Mouse (Mus musculus) hindbrain, postnatal 0 days (tissue): Measurements from ENCODE around the gene Pgrmc1. TPM values are rescaled to one million over a fixed set of nuclear protein-coding genes. Genes with fewer than 3 reads are reported as not detected.

Source experiments
- ATAC-seq: fragments of 200-750 bp; cut with Nextera tagmentation; 2 replicates; pipeline ENCODE4 v1.8.0; 2017; ENCODE audit warnings: mild to moderate bottlenecking, moderate TSS enrichment, moderate library complexity
- DNase-seq: peaks from one replicate; pipeline ENCODE4 v3.0.0-alpha.2; 2015; ENCODE audit warnings: low spot score
- H3K27ac ChIP-seq: fragments of 300-500 bp; sonication (generic); 2 replicates; pipeline ENCODE4 v1.5.1; 2014; ENCODE audit warnings: mild to moderate bottlenecking
- H3K27me3 ChIP-seq: fragments of 300-500 bp; sonication (generic); 2 replicates; pipeline ENCODE4 v1.6.1; 2014; ENCODE audit warnings: low read length, mixed read lengths; ENCODE audit not compliant: insufficient read depth
- H3K36me3 ChIP-seq: fragments of 300-500 bp; sonication (generic); 2 replicates; pipeline ENCODE4 v1.6.1; 2014; ENCODE audit warnings: low read length, mixed read lengths; ENCODE audit not compliant: insufficient read depth
- H3K4me1 ChIP-seq: fragments of 300-500 bp; sonication (generic); 2 replicates; pipeline ENCODE4 v1.6.1; 2014; ENCODE audit warnings: antibody characterized with exemption, low read length, mixed read lengths; ENCODE audit not compliant: insufficient read depth
- H3K4me2 ChIP-seq: fragments of 300-500 bp; sonication (generic); 2 replicates; pipeline ENCODE4 v1.6.1; 2014; ENCODE audit warnings: low read depth, mild to moderate bottlenecking, low read length, moderate library complexity, mixed read lengths
- H3K4me3 ChIP-seq: fragments of 300-500 bp; sonication (generic); 2 replicates; pipeline ENCODE4 v1.5.1; 2014; ENCODE audit warnings: low read length
- H3K9ac ChIP-seq: fragments of 300-500 bp; sonication (generic); replicated peaks from 2 replicates; pipeline ENCODE4 v1.6.1; 2014; ENCODE audit warnings: mild to moderate bottlenecking, low read length, moderate library complexity, mixed read lengths
- H3K9me3 ChIP-seq: fragments of 300-500 bp; sonication (generic); 2 replicates; pipeline ENCODE4 v1.6.1; 2016; ENCODE audit warnings: low read length, mixed read lengths
- CTCF ChIP-seq: IDR thresholded peaks from 2 replicates; pipeline ENCODE4 v1.5.1; 2016; ENCODE audit warnings: antibody characterized with exemption, control low read depth, low read depth
- WGBS: fragments of 180-500 bp; shearing (Covaris S2); extraction: QIAGEN DNeasy Blood & Tissue Kit; methylation state at CpG from one replicate; pipeline ENCODE4 v1.1.7; 2014; 5-methylcytosine and 5-hydroxymethylcytosine counted together
- polyA plus RNA-seq: library from polyadenylated mRNA; unstranded; fragments of >200 nt; fragmentation: Nextera tagmentation; extraction: Ambion mirVana; gene quantifications from 2 replicates; pipeline ENCODE4 v1.2.1, GENCODE M21; 2015
- total RNA-seq: library from RNA; depleted of rRNA; stranded (reverse); fragments of >200 nt; gene quantifications from 2 replicates; pipeline ENCODE4 v1.2.3, GENCODE M21; 2014; rRNA removed

Gene Pgrmc1
- total and polyA plus RNA-seq, 2 experiments from 2014 or later = 360 to 625 TPM

DNA sequence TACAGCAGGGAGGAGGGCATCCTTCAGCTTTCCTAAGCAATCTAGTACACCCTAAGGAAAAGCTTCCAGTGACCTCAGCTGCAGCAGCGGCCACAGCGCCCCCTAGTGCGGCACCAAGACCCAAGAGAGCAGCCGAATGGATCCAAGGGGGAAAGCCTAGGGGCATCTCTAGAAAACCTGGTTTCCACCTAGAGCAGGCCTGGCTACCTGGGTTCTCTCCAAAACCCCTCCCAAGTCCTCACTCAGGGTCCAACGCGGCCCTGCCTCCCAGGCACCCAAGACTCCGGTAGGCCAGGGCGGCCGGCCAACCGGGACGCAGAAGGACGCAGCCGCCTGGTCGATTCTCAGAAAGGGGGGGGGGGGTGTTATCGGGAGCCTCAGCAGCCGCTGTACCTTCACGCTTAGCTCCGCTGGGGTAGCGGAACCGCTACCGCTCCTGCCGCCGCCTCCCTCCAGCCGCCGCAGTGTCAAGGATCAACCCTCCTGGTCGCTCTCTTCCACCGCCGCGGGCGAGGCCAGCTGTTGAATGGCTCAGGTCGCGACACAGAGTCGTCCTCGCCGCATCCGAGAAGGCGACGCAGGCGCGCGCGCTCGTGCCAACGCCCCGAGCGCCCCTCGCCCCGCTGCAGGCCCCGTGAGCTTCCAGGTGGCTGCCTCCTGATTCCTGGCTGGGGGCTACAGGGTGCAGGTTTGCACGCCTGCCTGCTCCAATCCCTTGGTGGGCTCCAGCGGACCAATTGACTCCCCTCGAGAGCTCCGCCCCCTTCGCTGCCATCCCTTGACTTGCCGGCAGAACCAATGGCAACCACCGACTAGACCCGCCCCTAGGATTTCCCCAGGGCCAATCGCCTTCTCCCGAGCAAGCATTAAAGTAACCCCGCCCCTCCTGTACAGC, 46.9 kb downstream of the Pgrmc1 start, which contains the start of gene Akap17b:
TSS of gene Akap17b (minus strand) at position 739 of the 895 bp plus-strand sequence.
- H3K4me2 ChIP-seq = peak within 1 kb of the TSS; percentile 53
- peak; percentile 92 for DNase-seq
- no peaks in the 10 kb centered on the region for H3K4me1 ChIP-seq
- no peaks in the 10 kb centered on the region for H3K9me3 ChIP-seq
- peak within 1 kb of the TSS; percentile 71 for H3K9ac ChIP-seq
- peak; percentile 73 for TF ChIP-seq CTCF
- 29% methylated on average over 55 of the region's 60 CpGs for WGBS
- peak within 1 kb of the TSS; percentile 81 for H3K27ac ChIP-seq
- H3K27me3 ChIP-seq = no peaks in the 10 kb centered on the region
- no peaks in the 10 kb centered on the region for H3K36me3 ChIP-seq
- peak; percentile 95 for ATAC-seq
- H3K4me3 ChIP-seq = peak within 1 kb of the TSS; percentile 56

Other genes with a start within 250 kb of the Pgrmc1 start
- not detected in 2 replicates for gene Gm6268, start 196.9 kb upstream of the Pgrmc1 start, total RNA-seq
- not detected in 2 replicates for gene Gm6268, start 196.9 kb upstream of the Pgrmc1 start, polyA plus RNA-seq
- 1.9 TPM in 1 of 2 replicates, not detected in the other for gene Gm14569, start 106.4 kb upstream of the Pgrmc1 start, total RNA-seq
- not detected in 2 replicates for gene Gm14569, start 106.4 kb upstream of the Pgrmc1 start, polyA plus RNA-seq
- gene Akap17b, start 47.2 kb downstream of the Pgrmc1 start, total RNA-seq = 5.9 and 7.3 TPM in 2 replicates
- 4.8 and 5.1 TPM in 2 replicates for gene Akap17b, start 47.2 kb downstream of the Pgrmc1 start, polyA plus RNA-seq
- gene Slc25a43, start 145.5 kb downstream of the Pgrmc1 start, total RNA-seq = 0.83 and 1.8 TPM in 2 replicates
- gene Slc25a43, start 145.5 kb downstream of the Pgrmc1 start, polyA plus RNA-seq = 0.86 and 0.90 TPM in 2 replicates
- 494 and 546 TPM in 2 replicates for gene Slc25a5, start 197.4 kb downstream of the Pgrmc1 start, total RNA-seq
- 693 and 697 TPM in 2 replicates for gene Slc25a5, start 197.4 kb downstream of the Pgrmc1 start, polyA plus RNA-seq